In genomic region chr16:90142574-90143415, GRCm38 (mm10) we compare ENCODE assay signal across 8 mouse cellular contexts. TPM values are rescaled to one million over a fixed set of nuclear protein-coding genes. Genes with fewer than 3 reads are reported as not detected.
DNase-seq lines count a peak whose midpoint lies in the region; ATAC-seq and TF ChIP-seq lines count a peak whose summit lies in the region.

No protein-coding gene starts in this region.

- peak overlapping the region; percentile 83 for H3K4me2 ChIP-seq in midbrain, embryonic 12.5 days (replicated peaks)

- H3K27ac ChIP-seq in gastrocnemius, adult 2 months, result no peak overlapping the region; the same call in 1 of the 2 replicates
- peak overlapping the region; percentile 96 for H3K27ac ChIP-seq in limb, embryonic 10.5 days
- H3K27ac ChIP-seq in midbrain, embryonic 12.5 days (replicated peaks), result peak overlapping the region; percentile 78

- peaks cover 4% of the 10 kb centered on the region for H3K36me3 ChIP-seq in limb, embryonic 10.5 days
- no peaks in the 10 kb centered on the region for H3K36me3 ChIP-seq in midbrain, embryonic 12.5 days

- H3K4me1 ChIP-seq in limb, embryonic 10.5 days, result peaks cover 58% of the 10 kb centered on the region
- peaks cover 38% of the 10 kb centered on the region for H3K4me1 ChIP-seq in midbrain, embryonic 12.5 days

- ATAC-seq in midbrain, embryonic 12.5 days (ENCODE audit: low FRiP score, low read depth), result peak; percentile 10

- no peaks in the 10 kb centered on the region for H3K9me3 ChIP-seq in limb, embryonic 10.5 days (replicated peaks)
- no peaks in the 10 kb centered on the region for H3K9me3 ChIP-seq in midbrain, embryonic 12.5 days

- peak overlapping the region; percentile 79 for H3K9ac ChIP-seq in midbrain, embryonic 12.5 days (replicated peaks)

- peak; percentile 41 for DNase-seq in gastrocnemius, adult 2 months
- no peak for DNase-seq in gastrocnemius, adult 18-20 months (ENCODE audit: low spot score)
- peak; percentile 77 for DNase-seq in cerebellum, adult 9-10 months
- DNase-seq in frontal cortex, postnatal 10 days (ENCODE audit: low spot score in 2 of 2), result peak; percentile 43 to 48
- peak; percentile 29 for DNase-seq in kidney, adult 11 months
- DNase-seq in limb, embryonic 10.5 days (ENCODE audit: low spot score), result peak; percentile 84
- DNase-seq in spleen, postnatal 4 days (ENCODE audit: low spot score in 2 of 2), result peak; percentile 54 to 81

- no peaks in the 10 kb centered on the region for H3K27me3 ChIP-seq in limb, embryonic 10.5 days (ENCODE audit: low read depth, poor library complexity, severe bottlenecking)
- H3K27me3 ChIP-seq in midbrain, embryonic 12.5 days, result peaks cover 50% of the 10 kb centered on the region

- intact Hi-C loops in gastrocnemius, adult 2 months (cut with DNase I), result no loop called here

- H3K4me3 ChIP-seq in gastrocnemius, adult 2 months, result peak overlapping the region; percentile 72
- peak overlapping the region; percentile 83 for H3K4me3 ChIP-seq in limb, embryonic 10.5 days
- H3K4me3 ChIP-seq in midbrain, embryonic 12.5 days, result peak overlapping the region; percentile 60

- WGBS in limb, embryonic 10.5 days, result under 1% methylated on average over 57 of the region's 57 CpGs
- WGBS in midbrain, embryonic 12.5 days, result under 1% methylated on average over 57 of the region's 57 CpGs

- no peak for TF ChIP-seq CTCF in gastrocnemius, adult 2 months (IDR thresholded peaks at IDR 0.05)

RNA-seq across cellular contexts. Expression of gene Tiam1, which starts 0.8 kb away (rescaled TPM):
- total RNA-seq in gastrocnemius, adult 2 months (2021), result 1 to 10 TPM; 6.4 to 7.1 TPM
- 10 to 100 TPM in 1 of 2 experiments, 1 to 10 TPM in 1; 4.2 to 10.0 TPM for total RNA-seq in gastrocnemius, adult 18-20 months (2021)
- polyA plus RNA-seq in limb, embryonic 10.5 days (2016; fragmentation: Nextera tagmentation; extraction: Ambion mirVana), result 23.8 and 30.8 TPM in 2 replicates
- polyA plus RNA-seq in midbrain, embryonic 12.5 days (2016; fragmentation: Nextera tagmentation; extraction: Ambion mirVana), result 21.7 and 23.8 TPM in 2 replicates
